Comparison of ENCODE assay signal across 8 mouse cellular contexts in the genomic region with DNA sequence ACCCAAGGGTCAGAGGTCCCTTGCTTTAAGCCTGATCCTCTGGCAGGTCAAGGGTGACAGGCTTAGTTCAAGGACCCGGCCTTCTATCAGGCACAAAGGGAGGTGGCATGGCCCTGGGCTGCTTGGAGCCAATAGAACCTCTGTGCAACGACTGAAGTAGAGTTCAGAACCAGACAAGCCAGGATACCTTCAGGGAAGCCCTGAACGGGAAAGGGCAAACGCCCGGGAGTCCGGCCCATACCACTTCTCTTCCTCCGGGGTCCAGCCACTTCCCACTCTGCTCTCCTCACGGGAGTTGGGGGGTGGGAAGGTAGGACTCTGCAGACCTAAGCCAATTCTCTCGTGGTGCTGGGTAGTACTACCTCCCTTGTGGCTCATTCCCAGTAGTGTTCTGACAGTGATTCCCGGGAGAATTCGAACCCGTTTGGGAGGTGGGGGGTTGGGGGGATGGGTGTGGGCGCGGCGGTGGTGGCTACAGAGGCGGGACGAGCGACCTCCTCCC. TPM values are rescaled to one million over a fixed set of nuclear protein-coding genes. Genes with fewer than 3 reads are reported as not detected.
DNase-seq lines count a peak whose midpoint lies in the region; ATAC-seq and TF ChIP-seq lines count a peak whose summit lies in the region.

No protein-coding gene starts in this region.

- no peak for ATAC-seq in heart, embryonic 15.5 days (replicated peaks; ENCODE audit: insufficient number of reproducible peaks, insufficient read depth, low FRiP score, low read depth)
- ATAC-seq in liver, postnatal 0 days = no peak

- intact Hi-C loops in left cerebral cortex, adult 2 months (cut with DNase I) = no loop called here
- intact Hi-C loops in left cerebral cortex, postnatal 25 days (cut with DNase I) = loop anchor here (2.0 kb wide), 1 partner anchor 16 kb away; no protein-coding TSS in a partner anchor

- no peaks in the 10 kb centered on the region for H3K27me3 ChIP-seq in heart, embryonic 15.5 days
- no peaks in the 10 kb centered on the region for H3K27me3 ChIP-seq in liver, postnatal 0 days (ENCODE audit: insufficient read depth, low read length)

- TF ChIP-seq EP300 in liver, postnatal 0 days (IDR thresholded peaks at IDR 0.05; ENCODE audit: low read depth) = no peak

- 1% methylated on average over 18 of the region's 18 CpGs for WGBS in heart, embryonic 15.5 days
- 0% methylated on average over 16 of the region's 18 CpGs for WGBS in liver, postnatal 0 days (ENCODE audit: insufficient replicate concordance)

- peak overlapping the region; percentile 96 for H3K27ac ChIP-seq in left cerebral cortex, adult 2 months
- H3K27ac ChIP-seq in heart, embryonic 15.5 days = peak overlapping the region; percentile 98
- H3K27ac ChIP-seq in liver, postnatal 0 days (ENCODE audit: low read depth) = peak overlapping the region; percentile 99

- H3K9ac ChIP-seq in heart, embryonic 15.5 days = peak overlapping the region; percentile 94
- H3K9ac ChIP-seq in liver, postnatal 0 days (replicated peaks) = peak overlapping the region; percentile 96

- H3K4me3 ChIP-seq in left cerebral cortex, adult 2 months = peak overlapping the region; percentile 95
- peak overlapping the region; percentile 82 for H3K4me3 ChIP-seq in heart, embryonic 15.5 days
- H3K4me3 ChIP-seq in liver, postnatal 0 days (ENCODE audit: low read depth, low read length) = peak overlapping the region; percentile 90

- H3K36me3 ChIP-seq in heart, embryonic 15.5 days = no peaks in the 10 kb centered on the region
- peaks cover 4% of the 10 kb centered on the region for H3K36me3 ChIP-seq in liver, postnatal 0 days (replicated peaks; ENCODE audit: insufficient read depth, low read length)

- peaks cover 52% of the 10 kb centered on the region for H3K4me1 ChIP-seq in heart, embryonic 15.5 days (replicated peaks)
- peaks cover 75% of the 10 kb centered on the region for H3K4me1 ChIP-seq in liver, postnatal 0 days (ENCODE audit: insufficient read depth)

- no peaks in the 10 kb centered on the region for H3K9me3 ChIP-seq in heart, embryonic 15.5 days (replicated peaks)
- H3K9me3 ChIP-seq in liver, postnatal 0 days (ENCODE audit: low read length) = no peaks in the 10 kb centered on the region

- H3K4me2 ChIP-seq in heart, embryonic 15.5 days = peak overlapping the region; percentile 81
- peak overlapping the region; percentile 93 for H3K4me2 ChIP-seq in liver, postnatal 0 days (ENCODE audit: low read depth, low read length)

- no peak for DNase-seq in left cerebral cortex, adult 2 months (ENCODE audit: extremely low spot score in 1 of 2, low spot score in 2 of 2)
- DNase-seq in left cerebral cortex, postnatal 25 days (ENCODE audit: low spot score in 2 of 2) = no peak
- DNase-seq in adrenal gland, postnatal 14 days = peak; percentile 43
- peak; percentile 40 for DNase-seq in liver, postnatal 0 days
- DNase-seq in right cerebral cortex, postnatal 10 days (ENCODE audit: low spot score in 2 of 2) = no peak
- no peak for DNase-seq in yolk sac, embryonic 10.5 days (ENCODE audit: low spot score)
- no peak for DNase-seq in urinary bladder, postnatal 14 days (ENCODE audit: low spot score)

- no peak for TF ChIP-seq CTCF in left cerebral cortex, adult 2 months (IDR thresholded peaks at IDR 0.05)
- no peak for TF ChIP-seq CTCF in liver, postnatal 0 days (IDR thresholded peaks at IDR 0.05; ENCODE audit: low read depth)

RNA-seq across cellular contexts. Expression of a gene that starts 8.9 kb away (rescaled TPM):
- total RNA-seq in left cerebral cortex, adult 2 months (2021) = 10 to 100 TPM; 32.9 to 39.6 TPM
- 10 to 100 TPM; 35.8 to 37.8 TPM for total RNA-seq in left cerebral cortex, postnatal 25 days (2021)
- total RNA-seq in adrenal gland, postnatal 14 days (2021) = 71.0 and 75.6 TPM in 2 replicates
- polyA plus RNA-seq in heart, embryonic 15.5 days (2015; fragmentation: Nextera tagmentation; extraction: Ambion mirVana) = 14.6 and 20.6 TPM in 2 replicates
- polyA plus RNA-seq in liver, postnatal 0 days (2015; fragmentation: Nextera tagmentation; extraction: Ambion mirVana) = 13.6 and 15.5 TPM in 2 replicates

RNA-seq across cellular contexts. Expression of a gene that starts 23.9 kb away (rescaled TPM):
- not detected for total RNA-seq in left cerebral cortex, adult 2 months (2021)
- total RNA-seq in left cerebral cortex, postnatal 25 days (2021) = not detected
- not detected in 2 replicates for total RNA-seq in adrenal gland, postnatal 14 days (2021)
- not detected in 2 replicates for polyA plus RNA-seq in heart, embryonic 15.5 days (2015; fragmentation: Nextera tagmentation; extraction: Ambion mirVana)
- not detected in 2 replicates for polyA plus RNA-seq in liver, postnatal 0 days (2015; fragmentation: Nextera tagmentation; extraction: Ambion mirVana)

RNA-seq across cellular contexts. Expression of a gene that starts 38.4 kb away (rescaled TPM):
- total RNA-seq in left cerebral cortex, adult 2 months (2021) = 1 to 10 TPM; 9.1 to 9.6 TPM
- 10 to 100 TPM; 11.0 to 17.4 TPM for total RNA-seq in left cerebral cortex, postnatal 25 days (2021)
- total RNA-seq in adrenal gland, postnatal 14 days (2021) = not detected in 2 replicates
- polyA plus RNA-seq in heart, embryonic 15.5 days (2015; fragmentation: Nextera tagmentation; extraction: Ambion mirVana) = not detected in 2 replicates
- not detected in 2 replicates for polyA plus RNA-seq in liver, postnatal 0 days (2015; fragmentation: Nextera tagmentation; extraction: Ambion mirVana)

RNA-seq across cellular contexts. Expression of a gene that starts 39.0 kb away (rescaled TPM):
- not detected for total RNA-seq in left cerebral cortex, adult 2 months (2021)
- total RNA-seq in left cerebral cortex, postnatal 25 days (2021) = not detected
- total RNA-seq in adrenal gland, postnatal 14 days (2021) = 1.5 and 43.1 TPM in 2 replicates
- polyA plus RNA-seq in heart, embryonic 15.5 days (2015; fragmentation: Nextera tagmentation; extraction: Ambion mirVana) = not detected in 2 replicates
- 19.9 and 30.7 TPM in 2 replicates for polyA plus RNA-seq in liver, postnatal 0 days (2015; fragmentation: Nextera tagmentation; extraction: Ambion mirVana)

RNA-seq across cellular contexts. Expression of a gene that starts 43.2 kb away (rescaled TPM):
- total RNA-seq in left cerebral cortex, adult 2 months (2021) = under 1 TPM; 0.16 TPM
- total RNA-seq in left cerebral cortex, postnatal 25 days (2021) = under 1 TPM in 1 of 2 experiments, not detected in 1; 0.14 TPM
- 0.37 TPM in 1 of 2 replicates, not detected in the other for total RNA-seq in adrenal gland, postnatal 14 days (2021)
- polyA plus RNA-seq in heart, embryonic 15.5 days (2015; fragmentation: Nextera tagmentation; extraction: Ambion mirVana) = not detected in 2 replicates
- 2.2 and 4.3 TPM in 2 replicates for polyA plus RNA-seq in liver, postnatal 0 days (2015; fragmentation: Nextera tagmentation; extraction: Ambion mirVana)

Comparison
In these comparisons a context has a peak if more than half of its experiments do, and no peak if none do; other contexts are left out.
1. DNase-seq: peak in adrenal gland, postnatal 14 days (single experiment) and liver, postnatal 0 days (single experiment); none in left cerebral cortex, adult 2 months (0 of 2), left cerebral cortex, postnatal 25 days (0 of 2), right cerebral cortex, postnatal 10 days (0 of 2), yolk sac, embryonic 10.5 days (single experiment) and urinary bladder, postnatal 14 days (single experiment).
2. RNA of a gene that starts 38.4 kb away (total RNA-seq): 11.0 to 17.4 TPM in left cerebral cortex, postnatal 25 days and 9.1 to 9.6 TPM in left cerebral cortex, adult 2 months; not detected in adrenal gland, postnatal 14 days; every median in the first group is over 10 times any median in the second.
3. Peak in every context shown above with its lines, with median percentiles within 50 percentile points of each other: H3K27ac ChIP-seq and H3K4me3 ChIP-seq.